ENCODE assay signal across 10 mouse cellular contexts in the genomic region with DNA sequence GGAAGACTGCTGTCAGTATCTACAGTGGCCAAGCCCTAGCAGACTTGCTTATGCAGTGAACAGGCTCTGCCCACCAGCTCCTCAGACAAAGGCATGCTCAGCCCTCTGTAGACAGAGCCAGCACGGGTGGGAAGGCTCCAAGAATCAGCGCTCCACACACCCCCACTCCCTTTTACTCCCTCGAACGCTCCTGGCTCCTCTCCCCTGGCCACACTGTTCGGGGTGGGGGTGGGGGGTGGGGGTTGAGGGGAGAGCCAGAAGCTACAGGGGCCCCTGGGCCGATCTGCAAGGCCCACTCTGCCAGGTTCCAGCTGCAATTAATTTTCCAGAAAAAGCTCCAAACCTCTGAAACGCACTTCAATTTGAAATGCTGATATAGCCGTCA.
DNase-seq lines count a peak whose midpoint lies in the region; ATAC-seq lines count a peak whose summit lies in the region.
"Had no signal": no experiment of that assay in that cellular context is flagged by ENCODE, and none has a peak within 500 bp of the region (broad histone marks: within the 10 kb centered on the region; RNA-seq: fewer than 3 reads in every experiment).

No protein-coding gene starts in this region.

- H3K4me1 ChIP-seq in heart, embryonic 15.5 days (replicated peaks): no peaks in the 10 kb centered on the region
- no peaks in the 10 kb centered on the region for H3K4me1 ChIP-seq in intestine, embryonic 16.5 days (ENCODE audit: control insufficient read depth, insufficient read depth, low read length)
- no peaks in the 10 kb centered on the region for H3K4me1 ChIP-seq in stomach, embryonic 16.5 days (ENCODE audit: control insufficient read depth, insufficient read depth, low read length)
- H3K4me1 ChIP-seq: megakaryocyte, embryonic 14.5 days had no signal

- no peaks in the 10 kb centered on the region for H3K36me3 ChIP-seq in heart, embryonic 15.5 days
- H3K36me3 ChIP-seq in intestine, embryonic 16.5 days (ENCODE audit: control insufficient read depth, insufficient read depth, low read length): no peaks in the 10 kb centered on the region
- no peaks in the 10 kb centered on the region for H3K36me3 ChIP-seq in stomach, embryonic 16.5 days (ENCODE audit: control insufficient read depth, insufficient read depth, low read length)

- no peak for DNase-seq in heart, postnatal 14 days
- DNase-seq in right cerebral cortex, postnatal 10 days (ENCODE audit: low spot score in 2 of 2): peak; percentile 31 to 33
- no peak for DNase-seq in right cerebral cortex, postnatal 36 days (ENCODE audit: low spot score in 2 of 2)
- DNase-seq in gastrocnemius, postnatal 10 days: no peak
- no peak for DNase-seq in spleen, postnatal 4 days (ENCODE audit: low spot score in 2 of 2)
- DNase-seq: thymus, adult 2 months had no signal

- H3K4me3 ChIP-seq in heart, embryonic 15.5 days: no peak overlapping the region
- no peak overlapping the region for H3K4me3 ChIP-seq in intestine, embryonic 16.5 days (ENCODE audit: low read length)
- no peak overlapping the region for H3K4me3 ChIP-seq in stomach, embryonic 16.5 days (replicated peaks; ENCODE audit: low read length)
- H3K4me3 ChIP-seq: megakaryocyte, embryonic 14.5 days had no signal

- ATAC-seq in heart, embryonic 15.5 days (replicated peaks; ENCODE audit: insufficient number of reproducible peaks, insufficient read depth, low FRiP score, low read depth): peak; percentile 62
- peak; percentile 46 for ATAC-seq in intestine, embryonic 16.5 days
- ATAC-seq in stomach, embryonic 16.5 days (ENCODE audit: insufficient read depth, low FRiP score): peak; percentile 66; the same call in 1 of the 2 replicates

- no peaks in the 10 kb centered on the region for H3K9me3 ChIP-seq in heart, embryonic 15.5 days (replicated peaks)
- H3K9me3 ChIP-seq in intestine, embryonic 16.5 days (ENCODE audit: control insufficient read depth, low read length): 0 out of 2 replicates have a peak, but pooled peaks cover 4% of the 10 kb centered on the region
- H3K9me3 ChIP-seq in stomach, embryonic 16.5 days (replicated peaks; ENCODE audit: control insufficient read depth, low read length): no peaks in the 10 kb centered on the region

- WGBS in heart, embryonic 15.5 days: 56% methylated on average over 8 of the region's 8 CpGs
- 38% methylated on average over 8 of the region's 8 CpGs for WGBS in intestine, embryonic 16.5 days
- WGBS in stomach, embryonic 16.5 days: 39% methylated on average over 8 of the region's 8 CpGs

- no peaks in the 10 kb centered on the region for H3K27me3 ChIP-seq in heart, embryonic 15.5 days
- H3K27me3 ChIP-seq in intestine, embryonic 16.5 days (replicated peaks; ENCODE audit: control insufficient read depth, insufficient read depth, low read length): no peaks in the 10 kb centered on the region
- H3K27me3 ChIP-seq in stomach, embryonic 16.5 days (ENCODE audit: control insufficient read depth, insufficient read depth, low read length): no peaks in the 10 kb centered on the region
- H3K27me3 ChIP-seq: megakaryocyte, embryonic 14.5 days had no signal

- intact Hi-C loops in heart, postnatal 14 days (cut with DNase I): no loop called here

- no peak overlapping the region for H3K4me2 ChIP-seq in heart, embryonic 15.5 days
- H3K4me2 ChIP-seq in intestine, embryonic 16.5 days (ENCODE audit: low read depth, low read length): no peak overlapping the region
- H3K4me2 ChIP-seq in stomach, embryonic 16.5 days (ENCODE audit: low read depth, low read length): no peak overlapping the region

- H3K27ac ChIP-seq in heart, embryonic 15.5 days: no peak overlapping the region
- no peak overlapping the region for H3K27ac ChIP-seq in intestine, embryonic 16.5 days (ENCODE audit: low read length)
- H3K27ac ChIP-seq in stomach, embryonic 16.5 days (ENCODE audit: low read length): no peak overlapping the region

- H3K9ac ChIP-seq in heart, embryonic 15.5 days: no peak overlapping the region
- no peak overlapping the region for H3K9ac ChIP-seq in intestine, embryonic 16.5 days (ENCODE audit: low read depth, low read length)
- no peak overlapping the region for H3K9ac ChIP-seq in stomach, embryonic 16.5 days (ENCODE audit: low read length)

Comparison
In these comparisons a context has a peak if more than half of its experiments do, and no peak if none do; other contexts are left out.
1. DNase-seq: peak in right cerebral cortex, postnatal 10 days (2 of 2); none in heart, postnatal 14 days (0 of 2), right cerebral cortex, postnatal 36 days (0 of 2), gastrocnemius, postnatal 10 days (single experiment) and spleen, postnatal 4 days (0 of 2).
2. Peak in every context shown above with its lines, with median percentiles within 50 percentile points of each other: ATAC-seq.